Mouse (Mus musculus): ENCODE measurements around the gene Srgap2. TPM values are rescaled to one million over a fixed set of nuclear protein-coding genes. Genes with fewer than 3 reads are reported as not detected.
A peak's percentile ranks its signal among the peaks of the same experiment; 100 is the strongest.

Srgap2 gene
- polyA plus RNA-seq, 1 experiment from 2014 or later: 16.7 TPM

DNA sequence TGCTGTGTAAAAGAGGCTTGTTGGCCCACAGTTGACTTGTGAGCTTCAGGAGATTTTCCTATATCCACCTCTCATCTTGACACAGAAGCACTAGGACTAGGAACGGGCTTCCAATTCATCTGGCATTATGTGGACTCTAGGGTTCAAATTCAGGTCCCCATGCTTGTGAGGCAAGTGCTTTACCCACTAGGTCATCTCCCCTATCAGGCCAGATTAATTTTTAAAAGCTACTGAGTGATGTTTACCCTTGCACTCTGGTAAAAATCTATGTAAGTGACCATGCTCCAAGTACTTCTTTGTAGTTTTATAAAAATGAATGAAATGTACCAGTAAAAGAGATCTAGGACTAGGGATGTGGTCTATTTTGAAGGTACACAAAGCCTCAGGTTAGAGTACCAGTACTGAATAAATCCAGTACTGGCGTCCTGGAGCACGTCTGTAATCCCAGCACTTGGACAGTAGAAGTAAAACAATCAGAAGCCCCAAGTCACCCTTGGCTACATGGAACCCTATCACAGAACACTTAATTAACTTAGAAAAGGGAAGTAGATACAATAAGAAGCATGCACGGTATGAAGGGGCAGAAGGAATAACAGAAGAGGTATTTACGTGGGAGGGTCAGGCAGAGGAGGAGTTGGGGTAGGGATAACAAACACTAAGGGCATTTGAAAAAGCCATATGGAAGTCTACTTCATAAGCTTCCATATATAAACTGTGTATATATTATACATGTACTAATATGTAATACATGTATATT is 40.9 kb downstream of the Srgap2 start:
- Histone ChIP-seq H3K27ac (ENCODE audit: low read length) (no peak overlapping the region), H3K9ac (ENCODE audit: low read length) (no peak overlapping the region)
- whole genome bisulfite sequencing: 36% methylated on average over 5 of the region's 5 CpGs

GRCm38 (mm10) chr1:131482242-131482641 is 44.9 kb downstream of the Srgap2 start:
- ATAC-seq (ENCODE audit: low read depth): no peak
- peaks cover 3% of the 10 kb centered on the region for H3K36me3 ChIP-seq (ENCODE audit: control insufficient read depth, insufficient read depth, low read length)
- H3K4me2 ChIP-seq (ENCODE audit: low read depth, low read length): no peak overlapping the region
- H3K27ac ChIP-seq (ENCODE audit: low read length): no peak overlapping the region
- H3K9me3 ChIP-seq (ENCODE audit: control insufficient read depth, low read length): peaks cover 3% of the 10 kb centered on the region; the same call in 1 of the 2 replicates
- no peaks in the 10 kb centered on the region for H3K27me3 ChIP-seq (ENCODE audit: control insufficient read depth, insufficient read depth, low read depth, low read length)
- 70% methylated on average over 3 of the region's 3 CpGs for WGBS
- peaks cover 6% of the 10 kb centered on the region for H3K4me1 ChIP-seq (replicated peaks; ENCODE audit: control insufficient read depth, insufficient read depth, low read length)
- H3K4me3 ChIP-seq (ENCODE audit: low read length): no peak overlapping the region
- H3K9ac ChIP-seq (ENCODE audit: low read length): no peak overlapping the region

More for the DNA sequence above, 40.9 kb downstream of the Srgap2 start:
- H3K4me3 ChIP-seq (ENCODE audit: low read length): no peak overlapping the region
- H3K27me3 ChIP-seq (ENCODE audit: control insufficient read depth, insufficient read depth, low read depth, low read length): no peaks in the 10 kb centered on the region
- no peaks in the 10 kb centered on the region for H3K36me3 ChIP-seq (ENCODE audit: control insufficient read depth, insufficient read depth, low read length)
- peaks cover 6% of the 10 kb centered on the region for H3K4me1 ChIP-seq (replicated peaks; ENCODE audit: control insufficient read depth, insufficient read depth, low read length)
- H3K4me2 ChIP-seq (ENCODE audit: low read depth, low read length): no peak overlapping the region
- ATAC-seq (ENCODE audit: low read depth): no peak
- H3K9me3 ChIP-seq (ENCODE audit: control insufficient read depth, low read length): no peaks in the 10 kb centered on the region

GRCm38 (mm10) chr1:131481391-131481790 is 45.8 kb downstream of the Srgap2 start:
- Histone ChIP-seq H3K4me1 (replicated peaks; ENCODE audit: control insufficient read depth, insufficient read depth, low read length) (peaks cover 5% of the 10 kb centered on the region), H3K4me3 (ENCODE audit: low read length) (no peak overlapping the region), H3K27ac (ENCODE audit: low read length) (no peak overlapping the region), H3K9me3 (ENCODE audit: control insufficient read depth, low read length) (peaks cover 3% of the 10 kb centered on the region; the same call in 1 of the 2 replicates), H3K9ac (ENCODE audit: low read length) (no peak overlapping the region), H3K36me3 (ENCODE audit: control insufficient read depth, insufficient read depth, low read length) (peaks cover 3% of the 10 kb centered on the region), H3K27me3 (ENCODE audit: control insufficient read depth, insufficient read depth, low read depth, low read length) (no peaks in the 10 kb centered on the region), H3K4me2 (ENCODE audit: low read depth, low read length) (no peak overlapping the region)
- no peak for ATAC-seq (ENCODE audit: low read depth)

- WGBS: 48% methylated on average over 2 of the region's 2 CpGs
- H3K4me1 ChIP-seq (replicated peaks; ENCODE audit: control insufficient read depth, insufficient read depth, low read length): peaks cover 3% of the 10 kb centered on the region; the same call in 1 of the 2 replicates
- no peak overlapping the region for H3K4me2 ChIP-seq (ENCODE audit: low read depth, low read length)
- H3K4me3 ChIP-seq (ENCODE audit: low read length): no peak overlapping the region
- no peak overlapping the region for H3K9ac ChIP-seq (ENCODE audit: low read length)
- peaks cover 3% of the 10 kb centered on the region; the same call in 1 of the 2 replicates for H3K9me3 ChIP-seq (ENCODE audit: control insufficient read depth, low read length)
- ATAC-seq (ENCODE audit: low read depth): no peak
- 0 out of 2 replicates have a peak overlapping the region, but pooled peaks have one; percentile 24 for H3K27ac ChIP-seq (ENCODE audit: low read length)
- H3K27me3 ChIP-seq (ENCODE audit: control insufficient read depth, insufficient read depth, low read depth, low read length): no peaks in the 10 kb centered on the region
- peaks cover 3% of the 10 kb centered on the region for H3K36me3 ChIP-seq (ENCODE audit: control insufficient read depth, insufficient read depth, low read length)
Observed at GRCm38 (mm10) chr1:131478770-131479305, 48.3 kb downstream of the Srgap2 start.

GRCm38 (mm10) chr1:131475306-131475705 is 51.8 kb downstream of the Srgap2 start:
- no peaks in the 10 kb centered on the region for H3K4me1 ChIP-seq (replicated peaks; ENCODE audit: control insufficient read depth, insufficient read depth, low read length)
- no peaks in the 10 kb centered on the region for H3K27me3 ChIP-seq (ENCODE audit: control insufficient read depth, insufficient read depth, low read depth, low read length)
- peaks cover 3% of the 10 kb centered on the region for H3K36me3 ChIP-seq (ENCODE audit: control insufficient read depth, insufficient read depth, low read length)
- H3K4me2 ChIP-seq (ENCODE audit: low read depth, low read length): no peak overlapping the region
- peaks cover 3% of the 10 kb centered on the region; the same call in 1 of the 2 replicates for H3K9me3 ChIP-seq (ENCODE audit: control insufficient read depth, low read length)
- H3K9ac ChIP-seq (ENCODE audit: low read length): no peak overlapping the region
- H3K4me3 ChIP-seq (ENCODE audit: low read length): no peak overlapping the region
- no peak for ATAC-seq (ENCODE audit: low read depth)
- H3K27ac ChIP-seq (ENCODE audit: low read length): no peak overlapping the region

DNA sequence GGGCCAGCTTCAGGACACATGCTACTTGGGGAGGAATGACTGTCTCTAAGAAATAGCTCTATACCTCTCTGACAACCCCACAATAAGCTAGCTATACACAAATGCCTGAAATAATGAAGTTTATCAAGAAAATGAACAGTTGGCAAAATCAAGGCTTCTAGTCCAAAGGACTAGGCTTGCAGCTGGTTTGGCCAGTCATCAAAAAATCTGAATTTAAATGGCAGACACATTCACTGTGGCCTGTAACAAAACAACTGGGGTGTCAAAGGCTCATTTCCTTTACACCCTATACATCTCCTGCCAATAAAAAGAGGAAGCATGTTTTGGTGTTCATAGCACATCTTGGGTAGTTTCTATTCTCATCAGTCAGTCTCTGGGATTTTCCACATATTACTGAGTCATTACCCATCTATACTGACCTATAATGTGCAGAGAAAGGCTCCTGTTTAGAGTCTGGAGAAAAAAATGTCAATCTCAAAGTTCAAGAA is 53.5 kb downstream of the Srgap2 start:
- Histone ChIP-seq H3K36me3 (ENCODE audit: control insufficient read depth, insufficient read depth, low read length) (no peaks in the 10 kb centered on the region), H3K9ac (ENCODE audit: low read length) (no peak overlapping the region), H3K27me3 (ENCODE audit: control insufficient read depth, insufficient read depth, low read depth, low read length) (no peaks in the 10 kb centered on the region), H3K4me3 (ENCODE audit: low read length) (no peak overlapping the region), H3K4me1 (replicated peaks; ENCODE audit: control insufficient read depth, insufficient read depth, low read length) (no peaks in the 10 kb centered on the region), H3K27ac (ENCODE audit: low read length) (no peak overlapping the region), H3K4me2 (ENCODE audit: low read depth, low read length) (no peak overlapping the region), H3K9me3 (ENCODE audit: control insufficient read depth, low read length) (no peaks in the 10 kb centered on the region)
- no peak for ATAC-seq (ENCODE audit: low read depth)

- no peaks in the 10 kb centered on the region for H3K9me3 ChIP-seq (ENCODE audit: control insufficient read depth, low read length)
- H3K9ac ChIP-seq (ENCODE audit: low read length): no peak overlapping the region
- H3K27ac ChIP-seq (ENCODE audit: low read length): no peak overlapping the region
- H3K4me3 ChIP-seq (ENCODE audit: low read length): no peak overlapping the region
- WGBS: 88% methylated on average over 1 of the region's 1 CpGs
- H3K4me2 ChIP-seq (ENCODE audit: low read depth, low read length): no peak overlapping the region
- ATAC-seq (ENCODE audit: low read depth): no peak
- 0 out of 2 replicates have a peak, but pooled peaks cover 2% of the 10 kb centered on the region for H3K4me1 ChIP-seq (replicated peaks; ENCODE audit: control insufficient read depth, insufficient read depth, low read length)
- H3K27me3 ChIP-seq (ENCODE audit: control insufficient read depth, insufficient read depth, low read depth, low read length): no peaks in the 10 kb centered on the region
- H3K36me3 ChIP-seq (ENCODE audit: control insufficient read depth, insufficient read depth, low read length): no peaks in the 10 kb centered on the region
Observed at GRCm38 (mm10) chr1:131470597-131470996, 56.6 kb downstream of the Srgap2 start.

DNA sequence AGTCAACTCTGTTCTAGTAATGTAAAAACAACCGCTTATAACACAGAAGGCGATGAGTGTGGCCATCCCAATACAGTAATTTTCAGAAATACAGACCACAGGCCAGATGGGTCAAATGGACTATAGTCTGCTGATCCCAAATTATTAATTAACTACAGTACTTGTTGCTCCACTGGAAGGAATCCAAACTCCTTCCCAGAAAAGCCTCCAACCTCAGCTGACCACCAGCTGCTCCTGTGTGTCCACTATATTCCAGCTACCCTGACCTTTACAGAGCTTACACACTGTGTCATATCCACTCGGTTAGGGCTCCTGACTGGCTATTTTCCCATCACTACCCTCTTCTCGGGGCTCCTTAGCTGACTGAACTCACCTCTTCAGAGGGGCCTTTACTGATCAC is 61.3 kb downstream of the Srgap2 start:
- H3K36me3 ChIP-seq (ENCODE audit: control insufficient read depth, insufficient read depth, low read length): no peaks in the 10 kb centered on the region
- H3K9me3 ChIP-seq (ENCODE audit: control insufficient read depth, low read length): no peaks in the 10 kb centered on the region
- no peak overlapping the region for H3K27ac ChIP-seq (ENCODE audit: low read length)
- WGBS: 81% methylated on average over 4 of the region's 4 CpGs
- H3K4me3 ChIP-seq (ENCODE audit: low read length): no peak overlapping the region
- no peak overlapping the region for H3K9ac ChIP-seq (ENCODE audit: low read length)
- no peak overlapping the region for H3K4me2 ChIP-seq (ENCODE audit: low read depth, low read length)
- no peak for ATAC-seq (ENCODE audit: low read depth)
- H3K4me1 ChIP-seq (replicated peaks; ENCODE audit: control insufficient read depth, insufficient read depth, low read length): peaks cover 5% of the 10 kb centered on the region; the same call in 1 of the 2 replicates
- H3K27me3 ChIP-seq (ENCODE audit: control insufficient read depth, insufficient read depth, low read depth, low read length): no peaks in the 10 kb centered on the region

GRCm38 (mm10) chr1:131463953-131464627 is 63.1 kb downstream of the Srgap2 start:
- Histone ChIP-seq H3K27ac (ENCODE audit: low read length) (no peak overlapping the region), H3K9ac (ENCODE audit: low read length) (no peak overlapping the region), H3K4me2 (ENCODE audit: low read depth, low read length) (no peak overlapping the region), H3K27me3 (ENCODE audit: control insufficient read depth, insufficient read depth, low read depth, low read length) (no peaks in the 10 kb centered on the region), H3K9me3 (ENCODE audit: control insufficient read depth, low read length) (no peaks in the 10 kb centered on the region), H3K4me1 (replicated peaks; ENCODE audit: control insufficient read depth, insufficient read depth, low read length) (peaks cover 5% of the 10 kb centered on the region; the same call in 1 of the 2 replicates), H3K36me3 (ENCODE audit: control insufficient read depth, insufficient read depth, low read length) (no peaks in the 10 kb centered on the region), H3K4me3 (ENCODE audit: low read length) (no peak overlapping the region)
- ATAC-seq (ENCODE audit: low read depth): no peak
- 83% methylated on average over 6 of the region's 6 CpGs for WGBS

Measured in lung, embryonic 16.5 days (tissue).